Mouse (Mus musculus) urinary bladder, postnatal 4 days (tissue): ENCODE data around the gene Kcnq5.
A peak's percentile ranks its signal among the peaks of the same experiment; 100 is the strongest.

Experiments used
- DNase-seq, 2 experiments: peaks; one replicate each; pipeline ENCODE4 v3.0.0; 2021 to 2022; ENCODE audit warnings: low spot score in 2 of 2

The Kcnq5 gene

DNA sequence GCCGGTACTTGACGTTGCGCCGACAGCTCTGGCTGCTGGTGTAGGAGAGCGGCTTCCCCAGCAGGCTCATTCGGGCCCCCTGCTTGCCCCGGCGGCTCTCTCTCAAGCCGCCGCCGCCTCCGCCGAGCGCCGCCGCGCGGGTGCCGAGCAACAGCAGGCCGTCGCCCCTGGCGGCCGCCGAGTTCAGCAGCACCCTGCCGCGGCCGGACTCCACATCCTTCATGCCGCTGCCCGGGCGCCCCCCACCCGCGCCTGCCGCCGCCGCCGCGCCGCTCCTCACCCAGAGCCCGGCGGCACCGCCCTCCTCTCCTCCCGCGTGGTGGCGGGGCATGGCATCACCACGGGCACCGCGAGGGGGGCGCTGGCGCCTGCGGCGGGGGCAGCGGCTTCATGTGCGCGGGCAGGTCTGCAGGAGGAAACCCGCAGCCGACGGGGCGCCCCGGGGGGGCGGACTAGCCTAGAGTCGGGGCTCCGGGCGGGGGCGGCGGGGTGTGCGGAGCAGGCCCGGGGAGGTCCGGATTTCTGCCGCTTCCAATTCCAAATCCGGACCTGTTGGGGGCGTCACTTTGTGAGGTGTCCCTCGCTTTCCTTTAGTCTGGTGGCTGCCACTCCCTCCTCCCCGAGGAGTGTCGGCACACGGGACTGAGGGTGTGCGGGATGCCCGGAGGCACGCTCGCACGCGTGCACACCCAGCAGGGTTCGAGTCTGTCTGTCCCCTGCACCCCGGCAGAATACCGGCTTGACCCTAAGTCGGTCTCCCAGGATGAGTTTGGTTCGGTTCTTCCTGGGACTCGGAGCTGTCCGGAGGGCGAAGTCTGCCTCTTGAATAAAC is at the start of gene Kcnq5:
Gene Kcnq5 (minus strand): TSS at position 692 of the 832 bp plus-strand sequence.
- DNase-seq: peak; percentile 70 to 74

DNA sequence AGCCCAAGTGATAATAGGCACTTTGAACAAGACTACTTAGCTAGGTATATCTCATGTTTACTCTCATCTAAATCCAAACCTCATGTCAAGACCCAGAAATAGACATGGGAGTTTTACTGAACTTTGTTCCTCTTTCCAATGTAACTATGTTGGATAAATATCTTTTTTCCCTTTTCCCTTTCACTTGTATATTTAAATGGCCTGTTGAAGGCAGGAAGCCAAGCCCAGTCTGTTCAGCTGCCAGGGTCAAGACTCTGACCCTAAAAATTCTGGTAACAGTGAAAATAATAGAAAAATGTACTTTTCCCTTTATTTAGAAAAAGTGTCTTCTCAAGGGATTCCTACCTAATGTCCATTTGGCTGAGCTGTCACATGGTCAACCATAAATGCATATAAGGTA is 18.0 kb upstream of the Kcnq5 start:
- no peak for DNase-seq

DNA sequence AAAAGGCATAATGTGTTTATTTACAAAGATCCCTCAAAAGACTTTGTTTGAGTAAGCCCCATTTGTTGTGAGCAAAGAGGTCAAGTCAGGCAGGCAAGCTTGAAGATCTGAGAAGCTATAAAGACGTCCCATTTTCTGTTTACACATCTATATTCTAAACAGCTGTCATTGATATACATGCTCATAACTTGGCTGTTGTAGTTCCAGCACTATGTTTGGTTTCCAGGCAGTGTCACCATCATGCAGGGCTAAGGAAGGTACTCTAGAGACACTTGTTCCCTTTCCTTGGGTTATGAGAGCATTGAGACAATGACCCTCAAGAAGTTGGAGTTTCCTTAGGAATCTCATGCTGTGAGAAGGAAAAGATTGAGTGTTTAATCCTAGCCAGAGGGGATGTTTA is 17.6 kb upstream of the Kcnq5 start:
- no peak for DNase-seq

DNA sequence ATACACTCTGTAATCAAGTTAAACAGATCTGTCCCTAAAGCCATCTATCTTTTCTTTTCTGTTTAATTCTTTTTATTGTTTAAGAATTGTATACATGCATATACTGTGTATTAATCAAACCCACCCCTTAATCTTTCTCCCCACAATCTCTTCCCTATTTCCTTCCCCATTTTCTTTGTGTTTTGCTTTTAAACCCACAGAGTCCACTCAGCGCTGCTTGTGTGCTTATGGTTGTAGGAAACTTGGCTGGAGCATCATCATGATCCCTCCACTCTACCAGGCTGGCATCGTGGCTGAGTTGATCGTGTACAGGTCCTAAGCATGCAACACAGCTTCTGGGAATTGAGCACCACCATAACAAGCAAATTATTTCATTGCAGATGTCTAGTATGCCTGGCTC is 12.3 kb upstream of the Kcnq5 start:
- DNase-seq: no peak

DNA sequence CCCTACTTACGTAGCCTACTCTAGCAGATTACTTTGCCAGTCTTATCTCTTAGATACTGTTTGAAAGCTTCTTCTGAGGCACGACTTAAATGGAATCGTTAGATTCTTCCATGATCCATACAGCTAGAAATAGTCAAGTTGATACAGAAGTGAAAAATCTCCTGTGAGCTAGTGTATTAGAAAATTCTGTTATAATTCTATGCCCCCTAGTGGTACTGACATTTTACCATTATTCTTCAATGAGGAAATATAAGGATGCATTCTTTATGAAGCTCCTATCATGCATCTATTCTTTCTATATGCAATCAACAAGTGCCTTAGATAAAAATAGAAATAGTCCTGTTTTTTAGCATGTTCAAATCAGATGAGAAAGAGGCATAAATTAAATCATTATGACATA is 5.4 kb upstream of the Kcnq5 start:
- no peak for DNase-seq

DNA sequence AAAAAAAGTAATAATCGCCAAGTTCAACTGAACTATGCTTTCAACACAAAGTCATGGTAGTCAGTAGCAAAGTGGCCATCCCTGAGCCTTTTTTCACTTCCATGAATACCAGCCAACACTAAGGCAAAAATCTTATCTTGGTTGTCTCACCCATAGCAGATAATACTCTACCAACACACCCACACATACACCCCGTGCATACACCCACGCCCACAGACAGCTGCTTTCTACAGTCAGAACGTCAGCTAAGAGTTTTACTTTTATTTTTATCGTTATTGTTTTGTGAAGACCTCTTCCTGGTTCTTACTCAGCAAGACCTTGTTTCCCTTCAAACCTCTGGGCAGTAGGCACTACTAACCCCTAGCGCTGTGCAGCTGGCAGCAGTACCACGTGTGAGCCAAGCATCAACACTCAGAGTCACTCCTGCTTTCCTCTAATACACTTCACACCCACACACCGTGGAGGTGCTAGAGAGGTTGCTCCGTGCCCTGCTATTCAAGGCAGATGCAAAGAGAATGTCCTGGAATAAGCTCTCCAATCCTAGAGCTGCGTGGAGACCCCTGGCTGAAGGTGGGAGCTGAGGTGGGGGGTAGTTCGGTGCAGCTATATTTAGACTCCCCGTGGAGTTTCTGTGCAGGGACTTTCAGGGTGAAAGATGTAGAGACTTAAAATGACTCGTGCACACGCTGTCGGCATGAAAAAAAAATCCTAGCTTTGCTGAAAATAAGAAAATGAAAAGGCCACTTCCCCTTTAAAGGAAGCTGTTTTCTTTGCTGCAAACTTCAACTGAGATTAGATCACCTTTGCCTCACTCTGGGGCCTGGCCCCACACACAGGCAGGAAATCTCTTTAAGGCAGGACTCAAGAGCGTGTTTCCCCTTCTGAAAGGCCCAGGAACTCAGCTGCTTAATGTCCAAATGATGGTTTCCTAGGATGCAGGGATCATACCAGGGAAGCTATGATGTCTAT is 1.4 kb upstream of the Kcnq5 start:
- DNase-seq: no peak

DNA sequence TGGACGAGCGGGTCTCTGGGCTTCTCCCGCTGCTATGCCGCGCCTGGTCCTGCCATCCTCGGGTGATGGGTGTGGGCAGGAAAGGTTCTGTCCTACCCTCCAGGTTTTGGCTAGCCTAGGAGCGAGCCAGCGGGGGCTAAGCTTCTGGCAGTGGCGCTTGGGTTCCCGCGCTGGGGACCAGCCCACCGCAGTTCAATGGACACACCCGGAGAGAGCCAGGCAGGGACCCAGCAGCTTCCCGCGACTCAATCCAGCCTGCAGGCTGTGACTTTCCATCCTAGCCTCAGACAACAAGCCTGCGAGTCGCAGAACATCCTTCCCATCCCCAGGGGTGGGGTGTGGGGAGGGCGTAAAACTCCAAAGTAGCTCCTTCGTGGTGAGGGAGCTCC is 335 bp upstream of the Kcnq5 start:
- DNase-seq: peak in 1 of 2 experiments; percentile 24

DNA sequence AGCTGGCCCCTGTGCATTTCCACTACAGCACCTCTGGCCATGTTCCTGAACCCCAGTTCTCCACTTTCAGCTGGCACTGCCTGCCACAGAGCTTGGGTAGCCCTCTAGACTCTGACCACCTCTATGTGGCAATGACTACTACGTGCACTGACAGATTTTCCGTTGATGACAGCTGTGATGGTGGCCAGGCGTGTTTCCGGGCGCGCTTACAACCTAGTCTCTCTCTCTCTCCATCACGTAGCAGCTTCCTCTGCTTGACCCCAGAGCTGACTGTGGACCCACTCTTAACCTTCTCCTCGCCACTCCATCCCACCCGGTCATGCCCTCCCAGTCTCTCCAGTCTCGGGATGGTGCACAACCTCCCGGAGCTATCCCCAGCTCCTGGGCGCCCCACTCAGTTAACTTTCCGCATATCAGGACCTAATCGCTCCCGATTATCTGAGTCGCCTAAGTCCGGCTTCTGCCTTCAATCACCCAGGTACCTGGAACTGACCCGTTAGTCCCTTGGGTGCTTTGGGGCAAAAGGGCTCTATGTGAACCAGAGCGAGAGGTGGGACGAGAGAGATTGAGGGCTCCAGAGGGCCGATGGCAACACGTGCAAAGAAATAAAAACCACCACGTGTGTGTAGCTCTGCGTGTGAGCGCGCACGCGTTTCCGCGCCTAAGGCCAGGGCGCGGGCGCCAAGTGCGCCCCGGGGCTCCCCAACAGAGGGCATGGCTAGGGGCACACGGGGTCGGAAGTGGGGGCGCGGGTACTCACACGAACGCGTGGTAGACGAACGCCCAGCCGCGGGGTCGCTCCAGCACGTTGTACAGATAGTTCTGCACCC is 1.1 kb downstream of the Kcnq5 start:
- no peak for DNase-seq

DNA sequence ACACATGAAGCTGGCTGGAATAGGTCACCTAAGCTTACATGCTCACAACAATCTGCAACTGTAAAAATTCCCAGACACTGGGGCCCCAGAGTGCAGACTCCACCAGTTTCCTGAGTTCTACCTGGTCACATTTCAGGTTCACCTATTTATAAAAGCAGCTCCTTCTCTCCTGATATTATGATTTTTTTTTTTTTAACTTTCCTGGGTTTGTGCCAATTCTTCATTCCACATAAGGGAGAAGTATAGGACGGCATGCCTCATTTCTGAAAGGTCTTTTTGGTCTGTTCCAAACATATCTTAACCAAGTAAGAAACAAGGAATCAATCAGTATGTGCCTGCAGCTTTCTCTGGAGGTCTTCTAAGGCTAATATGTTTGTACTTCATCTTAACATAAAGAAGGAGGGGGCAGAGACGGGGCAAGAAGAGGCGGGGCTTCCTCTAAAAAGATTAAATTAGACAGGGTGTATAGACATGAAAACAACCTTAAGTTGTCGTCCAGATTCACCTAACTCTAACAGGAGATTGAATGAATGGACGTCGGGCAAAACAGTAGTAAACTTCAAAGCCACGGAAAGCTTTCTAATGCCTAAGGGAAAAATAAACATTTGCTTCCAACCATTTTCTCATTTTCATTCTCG is 2.0 kb downstream of the Kcnq5 start:
- no peak for DNase-seq

DNA sequence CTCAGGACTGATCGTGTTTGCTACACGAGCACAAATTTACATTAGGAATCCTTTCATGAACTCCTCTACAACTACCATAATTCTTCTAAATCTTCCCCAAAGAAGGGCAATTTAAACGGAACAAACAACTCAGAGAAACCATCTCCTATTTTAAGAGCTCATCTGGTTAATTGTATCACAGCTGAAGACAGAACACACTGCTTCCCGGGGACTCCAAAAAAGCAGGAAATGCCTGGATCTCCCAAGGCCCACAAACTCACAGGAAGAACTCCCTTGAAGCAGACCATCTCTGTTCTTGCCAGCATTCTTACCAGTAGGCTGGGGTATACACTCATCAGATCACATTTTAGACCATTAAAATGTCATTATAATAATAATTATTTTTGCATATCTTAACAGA is 3.7 kb downstream of the Kcnq5 start:
- DNase-seq: no peak

DNA sequence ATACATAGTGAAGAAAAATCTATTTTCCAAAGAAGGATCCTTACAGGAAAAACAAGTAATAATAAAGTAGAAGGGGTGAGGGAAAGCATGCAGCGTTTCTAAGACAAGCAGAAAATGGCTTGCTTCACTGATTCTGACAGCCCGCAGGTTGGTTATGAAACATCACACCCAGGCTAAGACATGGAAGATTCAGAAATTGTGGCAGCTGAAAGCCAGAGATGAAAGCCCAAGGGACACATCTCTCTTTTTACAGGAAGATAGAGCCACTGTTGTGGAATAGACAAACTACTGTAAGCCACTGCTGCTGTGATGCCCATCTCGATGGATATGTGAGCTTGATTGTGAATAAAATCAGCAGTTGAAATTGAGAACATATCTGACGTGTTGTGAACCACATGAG is 20.9 kb downstream of the Kcnq5 start:
- no peak for DNase-seq

DNA sequence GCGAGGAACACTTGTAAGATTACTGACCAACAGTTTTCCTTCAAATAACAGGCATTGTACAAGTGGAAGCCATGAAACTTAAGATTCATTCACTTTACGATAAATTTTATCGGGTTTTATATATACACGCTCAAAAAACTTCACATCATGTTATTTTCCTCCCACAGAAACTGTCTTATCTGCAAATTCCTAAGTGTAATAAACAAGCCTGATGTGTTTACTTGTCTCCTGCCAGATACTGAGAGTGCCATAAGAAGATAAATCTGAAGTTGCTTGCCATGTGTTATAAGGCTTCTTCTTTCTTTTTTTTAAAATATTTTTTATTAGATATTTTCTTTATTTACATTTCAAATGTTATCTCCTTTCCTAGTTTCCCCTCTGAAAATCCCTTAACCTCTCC is 34.6 kb downstream of the Kcnq5 start:
- DNase-seq: no peak

DNA sequence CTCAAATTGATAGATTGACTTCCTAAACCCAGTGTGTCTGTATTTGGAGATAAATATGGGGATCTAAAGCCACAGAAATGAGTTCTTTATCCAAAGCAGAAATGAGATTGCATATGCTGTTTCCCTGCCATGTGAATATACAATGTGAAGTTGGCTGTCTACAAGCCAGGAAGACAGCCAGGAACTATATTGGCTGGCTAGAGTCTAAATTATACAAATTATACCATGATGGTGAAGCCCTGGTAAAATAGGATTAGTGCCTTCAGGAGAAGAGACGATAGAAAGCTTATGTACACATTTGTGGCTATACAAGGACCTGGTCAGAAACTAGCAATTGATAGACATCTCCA is 38.5 kb downstream of the Kcnq5 start:
- DNase-seq: no peak

DNA sequence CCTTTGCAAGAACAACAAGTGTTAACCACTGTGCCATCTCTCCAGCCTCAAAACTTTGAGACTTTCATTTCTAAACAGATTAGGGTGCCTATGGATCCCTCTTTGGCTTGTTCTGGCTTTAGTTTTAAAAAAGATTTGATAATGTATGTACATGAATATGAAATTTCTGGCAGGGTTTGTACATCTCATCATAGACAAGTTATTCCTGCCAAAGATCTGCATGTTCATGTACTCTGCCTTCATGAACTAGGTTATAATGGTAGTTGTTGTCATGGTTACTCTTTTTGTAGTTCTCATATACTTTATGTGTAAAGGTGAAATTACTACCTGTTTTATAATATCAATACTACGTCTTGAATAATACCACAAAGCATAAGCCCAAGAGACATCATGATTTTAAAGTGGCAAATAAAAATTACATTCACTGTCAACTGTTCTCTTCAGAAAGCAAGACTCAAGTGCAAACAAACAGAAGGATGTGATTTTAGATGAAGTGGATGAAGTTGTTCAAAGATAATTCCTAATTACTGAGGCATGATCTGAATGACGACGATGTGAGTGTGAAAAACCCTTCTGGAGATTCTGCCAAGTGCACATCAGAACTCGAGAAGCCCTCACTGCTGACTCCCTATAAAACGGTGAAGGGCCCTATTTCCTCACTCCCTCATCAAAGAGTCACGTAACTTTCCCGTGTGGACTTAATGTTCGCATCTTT is 39.0 kb downstream of the Kcnq5 start:
- DNase-seq: no peak

DNA sequence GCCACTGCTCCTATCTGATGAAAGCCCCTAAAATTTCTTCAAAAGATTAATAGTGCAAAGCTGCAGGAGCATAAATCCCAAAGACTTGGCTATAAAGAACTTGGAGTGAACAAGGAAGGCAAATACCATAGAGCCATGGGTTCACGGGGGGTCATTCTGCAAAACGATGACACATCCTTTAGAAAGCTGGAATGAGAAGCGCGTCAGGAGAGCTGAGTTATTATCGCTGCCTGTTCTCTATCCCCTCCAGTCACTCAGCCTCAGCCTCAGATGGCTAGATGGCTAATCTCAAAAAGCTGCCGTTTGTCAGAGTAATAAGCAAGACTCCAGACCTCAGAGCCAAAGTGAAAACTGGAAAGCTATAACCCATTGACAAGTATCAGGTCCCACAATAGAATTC is 42.5 kb downstream of the Kcnq5 start:
- no peak for DNase-seq

DNA sequence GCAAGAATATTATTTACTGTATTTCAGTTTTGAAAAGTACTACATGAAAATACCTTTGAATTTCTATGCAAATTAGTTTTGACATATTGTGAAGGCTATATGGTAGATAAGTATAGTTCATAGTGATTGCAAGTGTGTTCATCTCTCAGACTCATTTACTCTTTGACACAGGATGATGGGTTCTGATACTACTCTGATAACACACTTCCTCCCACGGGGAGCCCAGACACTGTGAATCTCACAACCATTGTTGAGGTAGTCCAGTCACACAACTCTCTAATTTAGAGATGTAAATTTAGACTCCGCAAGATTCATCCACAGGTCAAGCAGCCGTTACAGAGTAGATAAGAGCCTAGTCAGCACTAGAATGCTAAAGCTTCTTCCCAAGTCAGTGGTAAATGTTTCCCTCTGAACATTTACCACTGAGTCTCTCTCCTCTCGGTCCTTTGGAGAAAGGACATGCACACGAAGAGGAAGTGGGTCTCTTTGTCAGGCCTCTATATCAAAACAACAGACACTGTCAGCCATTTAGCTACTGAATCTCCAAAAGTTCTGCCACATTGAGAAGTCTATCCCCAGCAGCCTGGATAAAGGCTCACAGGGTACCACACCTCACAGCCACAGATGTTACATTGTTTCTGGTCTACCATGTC is 65.5 kb downstream of the Kcnq5 start:
- DNase-seq: no peak

DNA sequence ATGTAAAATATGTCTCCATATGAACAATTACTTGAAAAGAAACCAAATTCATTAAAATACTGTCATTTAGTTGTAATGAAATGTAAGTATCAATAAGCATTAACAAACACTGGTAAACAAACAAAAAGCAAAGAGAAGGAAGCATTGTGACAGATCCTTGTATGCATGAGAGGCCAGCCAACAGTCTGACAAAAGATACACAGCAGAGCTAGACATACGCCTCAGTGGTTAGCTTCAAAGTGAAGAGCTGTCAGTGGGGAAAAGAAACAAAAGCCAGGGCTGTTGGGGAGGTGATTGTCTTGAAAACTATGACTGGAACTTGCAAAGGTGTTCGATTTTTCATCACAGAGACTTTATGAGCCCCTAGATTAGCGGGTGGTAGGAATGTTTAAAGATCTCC is 78.0 kb downstream of the Kcnq5 start:
- no peak for DNase-seq

DNA sequence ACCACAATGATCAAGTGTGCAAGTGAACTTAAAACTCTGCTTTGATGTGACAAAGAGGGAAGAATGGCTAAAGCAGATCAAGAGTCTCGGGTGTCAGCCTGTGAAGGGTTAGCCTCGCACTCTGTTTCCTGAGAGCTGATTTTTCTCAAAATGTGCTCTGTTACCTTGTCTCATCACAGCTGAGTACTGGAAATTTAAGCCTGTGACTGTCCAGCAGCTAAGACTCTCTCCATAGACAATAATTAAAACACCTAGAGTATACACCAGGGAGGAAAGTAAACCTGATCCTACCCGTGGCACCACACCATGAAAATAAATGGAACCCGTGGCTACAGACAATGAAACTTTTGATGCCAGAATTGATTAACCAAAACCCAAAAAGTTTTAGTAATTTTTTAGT is 90.9 kb downstream of the Kcnq5 start:
- no peak for DNase-seq

DNA sequence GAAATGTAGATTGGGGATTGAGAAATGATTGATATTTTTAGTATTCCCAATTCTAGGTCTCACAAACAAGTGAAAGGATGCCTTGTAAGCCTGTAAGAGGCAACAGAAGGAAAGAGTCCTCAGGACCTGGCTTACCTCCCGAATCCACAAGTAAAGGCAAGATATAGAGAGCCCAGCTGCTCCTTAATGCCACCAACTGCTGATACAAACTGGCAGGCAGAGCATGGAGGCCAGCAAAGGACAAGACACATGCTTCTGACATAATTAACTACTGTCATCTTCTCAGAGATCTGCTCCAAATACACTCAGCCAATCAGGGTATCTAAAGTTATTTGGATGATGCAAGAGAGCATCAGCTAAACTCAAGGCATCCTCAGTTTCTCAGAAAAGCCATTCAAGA is 93.3 kb downstream of the Kcnq5 start:
- no peak for DNase-seq

DNA sequence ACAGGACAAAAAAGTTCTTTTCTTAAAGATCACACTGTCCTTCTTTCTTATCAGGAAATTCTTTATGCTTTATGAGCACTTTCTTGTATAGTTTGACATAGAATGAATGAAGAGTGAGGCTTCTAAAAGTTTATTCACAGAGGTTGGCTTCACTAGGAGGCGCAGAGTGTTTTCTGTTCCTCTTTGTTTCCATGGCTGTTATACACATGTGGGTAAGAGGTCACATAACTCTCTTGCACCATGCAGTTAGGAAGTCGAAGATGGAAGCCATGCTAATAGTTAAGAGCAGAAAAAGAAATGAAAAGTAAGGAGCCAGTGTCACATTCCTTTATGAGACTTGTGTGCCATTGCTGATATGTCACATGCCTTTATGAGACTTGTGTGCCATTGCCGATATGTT is 105.3 kb downstream of the Kcnq5 start:
- no peak for DNase-seq
